Mouse (Mus musculus) heart, postnatal 0 days (tissue): ENCODE measurements at regions not wholly inside any gene's neighbourhood (a gene's known extent, or its start where the extent isn't known, plus 50 kb on each side); places are given as distances from the start of the nearest gene placed in this dataset.

Source experiments
- CTCF ChIP-seq: IDR thresholded peaks from 2 replicates; pipeline ENCODE4 v1.5.1; 2016; ENCODE audit warnings: antibody characterized with exemption, control low read depth, low read depth
- EP300 ChIP-seq: IDR thresholded peaks from 2 replicates; pipeline ENCODE4 v1.6.1; 2016; ENCODE audit warnings: antibody characterized with exemption, low read depth

DNA sequence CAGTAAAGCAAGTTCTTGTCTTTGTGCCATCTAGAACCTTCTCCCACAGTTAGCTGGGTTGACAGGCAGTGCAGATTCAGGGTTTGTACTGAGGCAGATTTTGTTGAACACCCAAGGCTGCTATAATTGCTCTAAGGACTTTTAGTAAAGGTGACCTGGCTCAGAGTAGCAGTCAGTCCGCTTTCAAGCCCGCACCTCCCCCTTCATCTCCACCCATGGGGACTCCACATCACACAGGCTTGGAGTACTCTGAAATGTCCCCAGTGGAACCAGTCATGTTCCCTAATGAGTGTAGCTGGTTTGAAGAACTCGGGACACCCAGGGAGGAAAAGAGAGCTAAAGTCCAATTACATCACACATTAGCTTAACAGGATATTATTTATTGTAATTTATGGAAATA, 194.1 kb downstream of the Cdh26 start:
- TF ChIP-seq CTCF (no peak), EP300 (no peak)
